Mouse (Mus musculus): ENCODE results near the gene Fam118a. TPM values are rescaled to one million over a fixed set of nuclear protein-coding genes. Genes with fewer than 3 reads are reported as not detected.
"Not testable (repeated sequence)": the region's sequence is repeated elsewhere in the genome, so short reads cannot be mapped to it uniquely, and the experiment has no call there.

The Fam118a gene
- 16.2 and 20.1 TPM in 2 replicates for polyA plus RNA-seq (2014; fragmentation: Nextera tagmentation; extraction: Ambion mirVana)

- not testable (repeated sequence) for H3K4me3 ChIP-seq (ENCODE audit: low read depth, low read length); H3K9me3 ChIP-seq (replicated peaks; ENCODE audit: control insufficient read depth, low read length); H3K4me2 ChIP-seq; H3K36me3 ChIP-seq (ENCODE audit: control insufficient read depth, insufficient read depth, low read length); H3K9ac ChIP-seq (ENCODE audit: low read depth, low read length); H3K27ac ChIP-seq (ENCODE audit: low read depth, low read length); ATAC-seq (replicated peaks; ENCODE audit: insufficient number of reproducible peaks, low FRiP score, low TSS enrichment); H3K27me3 ChIP-seq (ENCODE audit: control insufficient read depth, insufficient read depth, low read length); H3K4me1 ChIP-seq (ENCODE audit: control insufficient read depth, insufficient read depth, low read length)
- WGBS (ENCODE audit: insufficient replicate concordance), result 47% methylated on average over 1 of the region's 1 CpGs
Observed at GRCm38 (mm10) chr15:85028648-85029047, at the start of gene Fam118a. Gene Fam118a, plus strand, starts transcription at chr15:85028948.

DNA sequence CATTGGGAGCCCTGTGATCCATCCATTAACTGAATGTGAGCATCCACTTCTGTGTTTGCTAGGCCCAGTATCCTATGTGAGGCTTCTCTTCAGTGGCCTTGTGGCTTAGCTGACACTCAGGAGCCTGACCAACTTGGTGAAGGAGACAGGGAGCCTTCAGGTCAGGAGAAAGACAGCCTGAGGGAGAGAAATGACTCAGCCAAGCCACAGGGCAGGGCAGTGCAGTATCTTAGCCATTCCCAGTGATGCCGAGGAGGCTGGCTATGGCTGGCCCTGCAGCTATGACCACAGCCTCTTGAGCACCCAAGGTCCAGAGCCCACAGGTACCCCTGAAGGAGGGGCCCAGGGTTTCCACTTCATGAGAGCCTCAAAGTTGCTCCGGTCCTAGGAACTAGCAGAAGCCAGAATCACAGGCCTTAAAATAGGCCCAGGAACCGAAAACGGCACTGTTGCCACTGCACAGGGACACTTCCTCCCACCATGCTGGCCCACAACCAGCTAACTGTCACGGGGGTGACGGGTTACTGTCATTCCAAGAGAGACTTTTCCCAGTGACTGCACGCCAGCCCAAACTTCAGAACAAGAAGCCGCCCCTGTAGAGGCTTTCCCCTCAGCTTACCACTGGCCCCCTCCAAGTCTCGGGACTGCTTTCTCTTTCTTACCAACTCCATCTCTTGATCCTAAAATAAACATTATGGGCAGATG is 47.0 kb upstream of the Fam118a start:
- no peaks in the 10 kb centered on the region for H3K36me3 ChIP-seq (ENCODE audit: control insufficient read depth, insufficient read depth, low read length)
- H3K27me3 ChIP-seq (ENCODE audit: control insufficient read depth, insufficient read depth, low read length), result no peaks in the 10 kb centered on the region
- no peak overlapping the region for H3K4me3 ChIP-seq (ENCODE audit: low read depth, low read length)
- H3K4me1 ChIP-seq (ENCODE audit: control insufficient read depth, insufficient read depth, low read length), result peaks cover 3% of the 10 kb centered on the region; the same call in 1 of the 2 replicates
- WGBS (ENCODE audit: insufficient replicate concordance), result 72% methylated on average over 9 of the region's 9 CpGs
- no peak overlapping the region for H3K4me2 ChIP-seq
- H3K9me3 ChIP-seq (replicated peaks; ENCODE audit: control insufficient read depth, low read length), result no peaks in the 10 kb centered on the region
- ATAC-seq (replicated peaks; ENCODE audit: insufficient number of reproducible peaks, low FRiP score, low TSS enrichment), result no peak
- H3K27ac ChIP-seq (ENCODE audit: low read depth, low read length), result no peak overlapping the region
- H3K9ac ChIP-seq (ENCODE audit: low read depth, low read length), result no peak overlapping the region

GRCm38 (mm10) chr15:84982888-84983287 is 45.9 kb upstream of the Fam118a start:
- Histone ChIP-seq H3K36me3 (ENCODE audit: control insufficient read depth, insufficient read depth, low read length) (no peaks in the 10 kb centered on the region), H3K27me3 (ENCODE audit: control insufficient read depth, insufficient read depth, low read length) (no peaks in the 10 kb centered on the region), H3K9me3 (replicated peaks; ENCODE audit: control insufficient read depth, low read length) (no peaks in the 10 kb centered on the region), H3K4me1 (ENCODE audit: control insufficient read depth, insufficient read depth, low read length) (peaks cover 6% of the 10 kb centered on the region; the same call in 1 of the 2 replicates), H3K9ac (ENCODE audit: low read depth, low read length) (no peak overlapping the region), H3K27ac (ENCODE audit: low read depth, low read length) (no peak overlapping the region), H3K4me2 (no peak overlapping the region), H3K4me3 (ENCODE audit: low read depth, low read length) (no peak overlapping the region)
- 84% methylated on average over 3 of the region's 3 CpGs for WGBS (ENCODE audit: insufficient replicate concordance)
- no peak for ATAC-seq (replicated peaks; ENCODE audit: insufficient number of reproducible peaks, low FRiP score, low TSS enrichment)

- Histone ChIP-seq H3K4me1 (ENCODE audit: control insufficient read depth, insufficient read depth, low read length) (peaks cover 10% of the 10 kb centered on the region), H3K4me3 (ENCODE audit: low read depth, low read length) (no peak overlapping the region), H3K27ac (ENCODE audit: low read depth, low read length) (no peak overlapping the region), H3K36me3 (ENCODE audit: control insufficient read depth, insufficient read depth, low read length) (no peaks in the 10 kb centered on the region), H3K9me3 (replicated peaks; ENCODE audit: control insufficient read depth, low read length) (no peaks in the 10 kb centered on the region), H3K4me2 (no peak overlapping the region), H3K9ac (ENCODE audit: low read depth, low read length) (no peak overlapping the region), H3K27me3 (ENCODE audit: control insufficient read depth, insufficient read depth, low read length) (no peaks in the 10 kb centered on the region)
- ATAC-seq (replicated peaks; ENCODE audit: insufficient number of reproducible peaks, low FRiP score, low TSS enrichment), result no peak
- 79% methylated on average over 7 of the region's 7 CpGs for WGBS (ENCODE audit: insufficient replicate concordance)
Observed at GRCm38 (mm10) chr15:84983721-84984120, 45.0 kb upstream of the Fam118a start.

GRCm38 (mm10) chr15:84985516-84986160 is 43.1 kb upstream of the Fam118a start:
- no peak for ATAC-seq (replicated peaks; ENCODE audit: insufficient number of reproducible peaks, low FRiP score, low TSS enrichment)
- Histone ChIP-seq H3K9ac (ENCODE audit: low read depth, low read length) (no peak overlapping the region), H3K27me3 (ENCODE audit: control insufficient read depth, insufficient read depth, low read length) (no peaks in the 10 kb centered on the region), H3K4me2 (no peak overlapping the region), H3K9me3 (replicated peaks; ENCODE audit: control insufficient read depth, low read length) (no peaks in the 10 kb centered on the region), H3K27ac (ENCODE audit: low read depth, low read length) (no peak overlapping the region), H3K36me3 (ENCODE audit: control insufficient read depth, insufficient read depth, low read length) (no peaks in the 10 kb centered on the region), H3K4me1 (ENCODE audit: control insufficient read depth, insufficient read depth, low read length) (peaks cover 10% of the 10 kb centered on the region), H3K4me3 (ENCODE audit: low read depth, low read length) (no peak overlapping the region)
- WGBS (ENCODE audit: insufficient replicate concordance), result 86% methylated on average over 12 of the region's 12 CpGs

GRCm38 (mm10) chr15:84986171-84987019 is 42.4 kb upstream of the Fam118a start:
- 76% methylated on average over 4 of the region's 4 CpGs for WGBS (ENCODE audit: insufficient replicate concordance)

GRCm38 (mm10) chr15:84987020-84987815 is 41.5 kb upstream of the Fam118a start:
- Histone ChIP-seq H3K27me3 (ENCODE audit: control insufficient read depth, insufficient read depth, low read length) (no peaks in the 10 kb centered on the region), H3K9me3 (replicated peaks; ENCODE audit: control insufficient read depth, low read length) (no peaks in the 10 kb centered on the region), H3K4me2 (peak overlapping the region; percentile 72), H3K4me3 (ENCODE audit: low read depth, low read length) (peak overlapping the region; percentile 74), H3K27ac (ENCODE audit: low read depth, low read length) (0 out of 2 replicates have a peak overlapping the region, but pooled peaks have one; percentile 11), H3K9ac (ENCODE audit: low read depth, low read length) (peak overlapping the region; percentile 85), H3K4me1 (ENCODE audit: control insufficient read depth, insufficient read depth, low read length) (peaks cover 10% of the 10 kb centered on the region), H3K36me3 (ENCODE audit: control insufficient read depth, insufficient read depth, low read length) (no peaks in the 10 kb centered on the region)
- 2% methylated on average over 36 of the region's 53 CpGs for WGBS (ENCODE audit: insufficient replicate concordance)
- ATAC-seq (replicated peaks; ENCODE audit: insufficient number of reproducible peaks, low FRiP score, low TSS enrichment), result peak; percentile 39; the same call in 1 of the 2 replicates

More at GRCm38 (mm10) chr15:84986171-84987019, 42.4 kb upstream of the Fam118a start:
- peak overlapping the region; percentile 72 for H3K4me2 ChIP-seq
- no peak overlapping the region for H3K27ac ChIP-seq (ENCODE audit: low read depth, low read length)
- no peak for ATAC-seq (replicated peaks; ENCODE audit: insufficient number of reproducible peaks, low FRiP score, low TSS enrichment)
- peak overlapping the region; percentile 74 for H3K4me3 ChIP-seq (ENCODE audit: low read depth, low read length)
- no peaks in the 10 kb centered on the region for H3K27me3 ChIP-seq (ENCODE audit: control insufficient read depth, insufficient read depth, low read length)
- no peaks in the 10 kb centered on the region for H3K36me3 ChIP-seq (ENCODE audit: control insufficient read depth, insufficient read depth, low read length)
- H3K9ac ChIP-seq (ENCODE audit: low read depth, low read length), result peak overlapping the region; percentile 85; the same call in 1 of the 2 replicates
- no peaks in the 10 kb centered on the region for H3K9me3 ChIP-seq (replicated peaks; ENCODE audit: control insufficient read depth, low read length)
- H3K4me1 ChIP-seq (ENCODE audit: control insufficient read depth, insufficient read depth, low read length), result peaks cover 10% of the 10 kb centered on the region
